Mouse (Mus musculus): Measurements from ENCODE around the gene Klc3.

The Klc3 gene

GRCm38 (mm10) chr7:19405417-19405816 lies 1.5 kb upstream of the Klc3 start:
- peak; percentile 88 for DNase-seq (ENCODE audit: low spot score)

GRCm38 (mm10) chr7:19404476-19404875 lies 572 bp upstream of the Klc3 start, which contains the start of gene Ckm:
TSS of gene Ckm (plus strand) at chr7:19404776.
- DNase-seq (ENCODE audit: low spot score): no peak

GRCm38 (mm10) chr7:19402535-19403112 lies 1.3 kb downstream of the Klc3 start:
- DNase-seq (ENCODE audit: low spot score): no peak

GRCm38 (mm10) chr7:19400946-19401345 lies 3.0 kb downstream of the Klc3 start:
- no peak for DNase-seq (ENCODE audit: low spot score)

- peak; percentile 59 for DNase-seq (ENCODE audit: low spot score)
Measured at GRCm38 (mm10) chr7:19399496-19400280, 4.2 kb downstream of the Klc3 start.

GRCm38 (mm10) chr7:19394484-19394883 lies 9.4 kb downstream of the Klc3 start:
- DNase-seq (ENCODE audit: low spot score): no peak

- no peak for DNase-seq (ENCODE audit: low spot score)
Measured at GRCm38 (mm10) chr7:19388699-19389413, 15.0 kb downstream of the Klc3 start.

- DNase-seq (ENCODE audit: low spot score): no peak
Measured at GRCm38 (mm10) chr7:19383708-19384107, 20.2 kb downstream of the Klc3 start.

GRCm38 (mm10) chr7:19382166-19382541 lies 21.8 kb downstream of the Klc3 start:
- peak; percentile 37 for DNase-seq (ENCODE audit: low spot score)

GRCm38 (mm10) chr7:19381377-19382165 lies 22.3 kb downstream of the Klc3 start, which contains the start of gene Ercc2:
TSS of gene Ercc2 (plus strand) at chr7:19382010.
- DNase-seq (ENCODE audit: low spot score): peak; percentile 100

- DNase-seq (ENCODE audit: low spot score): no peak
Measured at GRCm38 (mm10) chr7:19378049-19378448, 25.9 kb downstream of the Klc3 start.

- no peak for DNase-seq (ENCODE audit: low spot score)
Measured at GRCm38 (mm10) chr7:19376019-19376418, 27.9 kb downstream of the Klc3 start.

- no peak for DNase-seq (ENCODE audit: low spot score)
Measured at GRCm38 (mm10) chr7:19375368-19375767, 28.5 kb downstream of the Klc3 start.

- no peak for DNase-seq (ENCODE audit: low spot score)
Measured at GRCm38 (mm10) chr7:19373367-19373766, 30.5 kb downstream of the Klc3 start.

- DNase-seq (ENCODE audit: low spot score): peak; percentile 76
Measured at GRCm38 (mm10) chr7:19369823-19370425, 34.0 kb downstream of the Klc3 start.

GRCm38 (mm10) chr7:19368380-19368779 lies 35.5 kb downstream of the Klc3 start:
- DNase-seq (ENCODE audit: low spot score): peak; percentile 73

GRCm38 (mm10) chr7:19365376-19365775 lies 38.5 kb downstream of the Klc3 start:
- DNase-seq (ENCODE audit: low spot score): no peak

GRCm38 (mm10) chr7:19363881-19364280 lies 40.0 kb downstream of the Klc3 start:
- peak; percentile 82 for DNase-seq (ENCODE audit: low spot score)

- DNase-seq (ENCODE audit: low spot score): no peak
Measured at GRCm38 (mm10) chr7:19362276-19362675, 41.6 kb downstream of the Klc3 start.

- DNase-seq (ENCODE audit: low spot score): peak; percentile 72
Measured at GRCm38 (mm10) chr7:19361720-19362119, 42.2 kb downstream of the Klc3 start.

GRCm38 (mm10) chr7:19360944-19361343 lies 43.0 kb downstream of the Klc3 start:
- peak; percentile 95 for DNase-seq (ENCODE audit: low spot score)

All from embryo, embryonic 10 days (tissue).